Mouse (Mus musculus) cerebellum, adult 8-10 months (tissue): ENCODE data around the gene Tssk3.
"Not testable (repeated sequence)": the region's sequence is repeated elsewhere in the genome, so short reads cannot be mapped to it uniquely, and the experiment has no call there.

Experiments
- DNase-seq: peaks from one replicate; pipeline ENCODE4 v3.0.0; 2022

Gene Tssk3

GRCm38 (mm10) chr4:129490972-129491880, at the start of gene Tssk3, which contains the start of gene Fam229a:
Tssk3 (minus strand) TSS chr4:129491022.
Fam229a (plus strand) TSS chr4:129491190.
- DNase-seq, result peak; percentile 49

- peak; percentile 14 for DNase-seq
Observed at GRCm38 (mm10) chr4:129540012-129540411, 49.2 kb upstream of the Tssk3 start.

- DNase-seq, result not testable (repeated sequence)
Observed at GRCm38 (mm10) chr4:129528901-129529300, 38.1 kb upstream of the Tssk3 start.

- DNase-seq, result no peak
Observed at GRCm38 (mm10) chr4:129525889-129526288, 35.1 kb upstream of the Tssk3 start.

GRCm38 (mm10) chr4:129525338-129525737, 34.5 kb upstream of the Tssk3 start:
- DNase-seq, result no peak

GRCm38 (mm10) chr4:129518519-129518918, 27.7 kb upstream of the Tssk3 start:
- no peak for DNase-seq

- DNase-seq, result no peak
Observed at GRCm38 (mm10) chr4:129516925-129517324, 26.1 kb upstream of the Tssk3 start.

- no peak for DNase-seq
Observed at GRCm38 (mm10) chr4:129514300-129514898, 23.6 kb upstream of the Tssk3 start.

GRCm38 (mm10) chr4:129513891-129514290, 23.1 kb upstream of the Tssk3 start:
- no peak for DNase-seq

GRCm38 (mm10) chr4:129513086-129513767, 22.4 kb upstream of the Tssk3 start, which contains the start of gene Marcksl1:
Marcksl1 (plus strand) TSS chr4:129513581.
- DNase-seq, result no peak

- no peak for DNase-seq
Observed at GRCm38 (mm10) chr4:129511413-129512096, 20.7 kb upstream of the Tssk3 start.

- no peak for DNase-seq
Observed at GRCm38 (mm10) chr4:129510723-129511412, 20.0 kb upstream of the Tssk3 start.

- no peak for DNase-seq
Observed at GRCm38 (mm10) chr4:129509650-129510049, 18.8 kb upstream of the Tssk3 start.

- DNase-seq, result no peak
Observed at GRCm38 (mm10) chr4:129508834-129509600, 18.2 kb upstream of the Tssk3 start.

GRCm38 (mm10) chr4:129508237-129508515, 17.4 kb upstream of the Tssk3 start:
- no peak for DNase-seq

GRCm38 (mm10) chr4:129507434-129508236, 16.8 kb upstream of the Tssk3 start:
- DNase-seq, result no peak

GRCm38 (mm10) chr4:129505511-129505910, 14.7 kb upstream of the Tssk3 start:
- no peak for DNase-seq

- no peak for DNase-seq
Observed at GRCm38 (mm10) chr4:129502901-129503444, 12.2 kb upstream of the Tssk3 start.

- no peak for DNase-seq
Observed at GRCm38 (mm10) chr4:129502327-129502888, 11.6 kb upstream of the Tssk3 start.
